Mouse (Mus musculus) lung, adult 2 months (tissue): Measurements from ENCODE around the gene Pml.

Source experiments
- CTCF ChIP-seq: fragments of 200-500 bp; IDR thresholded peaks from 2 replicates; pipeline ENCODE4 v1.5.1; 2011; ENCODE audit warnings: mild to moderate bottlenecking, low read length, control low read depth; ENCODE audit not compliant: insufficient read depth
- POLR2A ChIP-seq: fragments of 200-500 bp; IDR thresholded peaks from 2 replicates; pipeline ENCODE4 v1.6.1; 2011; ENCODE audit warnings: low read depth, mild to moderate bottlenecking, control low read depth, low read length, borderline replicate concordance; ENCODE audit errors: extremely low read depth

GRCm38 (mm10) chr9:58242696-58243095, 6.9 kb downstream of the Pml start:
- no peak for TF ChIP-seq CTCF
- no peak for TF ChIP-seq POLR2A
